Mouse (Mus musculus) forebrain, embryonic 15.5 days (tissue): ENCODE results near the gene Tmem274. TPM values are rescaled to one million over a fixed set of nuclear protein-coding genes. Genes with fewer than 3 reads are reported as not detected.
"Not testable (repeated sequence)": the region's sequence is repeated elsewhere in the genome, so short reads cannot be mapped to it uniquely, and the experiment has no call there.

Experiments used
- ATAC-seq: fragments of 200-750 bp; cut with Nextera tagmentation; replicated peaks from 2 replicates; pipeline ENCODE4 v1.8.0; 2017; ENCODE audit warnings: mild to moderate bottlenecking, moderate TSS enrichment, moderate library complexity
- H3K27ac ChIP-seq: fragments of 300-500 bp; sonication (generic); replicated peaks from 2 replicates; pipeline ENCODE4 v1.5.1; 2015; ENCODE audit warnings: mild to moderate bottlenecking, inconsistent platforms
- H3K27me3 ChIP-seq: fragments of 300-500 bp; sonication (generic); 2 replicates; pipeline ENCODE4 v1.6.1; 2015; ENCODE audit warnings: inconsistent platforms
- H3K36me3 ChIP-seq: fragments of 300-500 bp; sonication (generic); 2 replicates; pipeline ENCODE4 v1.6.1; 2015; ENCODE audit warnings: mild to moderate bottlenecking, inconsistent platforms
- H3K4me1 ChIP-seq: fragments of 300-500 bp; sonication (generic); 2 replicates; pipeline ENCODE4 v1.6.1; 2015; ENCODE audit warnings: inconsistent platforms
- H3K4me2 ChIP-seq: fragments of 300-500 bp; sonication (generic); replicated peaks from 2 replicates; pipeline ENCODE4 v1.6.1; 2015; ENCODE audit warnings: mild to moderate bottlenecking, inconsistent platforms
- H3K4me3 ChIP-seq: fragments of 300-500 bp; sonication (generic); 2 replicates; pipeline ENCODE4 v1.5.1; 2015; ENCODE audit warnings: mild to moderate bottlenecking, inconsistent platforms
- H3K9ac ChIP-seq: fragments of 300-500 bp; sonication (generic); replicated peaks from 2 replicates; pipeline ENCODE4 v1.6.1; 2015; ENCODE audit warnings: mild to moderate bottlenecking, inconsistent platforms
- H3K9me3 ChIP-seq: fragments of 300-500 bp; sonication (generic); 2 replicates; pipeline ENCODE4 v1.6.1; 2016; ENCODE audit warnings: inconsistent platforms
- WGBS: fragments of 180-500 bp; shearing (Covaris S2); methylation state at CpG from one replicate; pipeline ENCODE4 v1.1.7; 2015; ENCODE audit warnings: mixed read lengths; 5-methylcytosine and 5-hydroxymethylcytosine counted together
- polyA plus RNA-seq: library from polyadenylated mRNA; unstranded; fragments of >200 nt; fragmentation: Nextera tagmentation; extraction: Ambion mirVana; gene quantifications from 2 replicates; pipeline ENCODE4 v1.2.1, GENCODE M21; 2015

Tmem274 gene
- polyA plus RNA-seq, 1 experiment from 2014 or later = 0.39 TPM

- 89% methylated on average over 27 of the region's 27 CpGs for WGBS
- H3K9me3 ChIP-seq, H3K27me3 ChIP-seq, H3K4me3 ChIP-seq, H3K27ac ChIP-seq, H3K4me1 ChIP-seq, H3K9ac ChIP-seq, H3K36me3 ChIP-seq, H3K4me2 ChIP-seq, ATAC-seq: not testable (repeated sequence)
Measured at GRCm38 (mm10) chr4:149457163-149457562, 20.0 kb upstream of the Tmem274 start.

DNA sequence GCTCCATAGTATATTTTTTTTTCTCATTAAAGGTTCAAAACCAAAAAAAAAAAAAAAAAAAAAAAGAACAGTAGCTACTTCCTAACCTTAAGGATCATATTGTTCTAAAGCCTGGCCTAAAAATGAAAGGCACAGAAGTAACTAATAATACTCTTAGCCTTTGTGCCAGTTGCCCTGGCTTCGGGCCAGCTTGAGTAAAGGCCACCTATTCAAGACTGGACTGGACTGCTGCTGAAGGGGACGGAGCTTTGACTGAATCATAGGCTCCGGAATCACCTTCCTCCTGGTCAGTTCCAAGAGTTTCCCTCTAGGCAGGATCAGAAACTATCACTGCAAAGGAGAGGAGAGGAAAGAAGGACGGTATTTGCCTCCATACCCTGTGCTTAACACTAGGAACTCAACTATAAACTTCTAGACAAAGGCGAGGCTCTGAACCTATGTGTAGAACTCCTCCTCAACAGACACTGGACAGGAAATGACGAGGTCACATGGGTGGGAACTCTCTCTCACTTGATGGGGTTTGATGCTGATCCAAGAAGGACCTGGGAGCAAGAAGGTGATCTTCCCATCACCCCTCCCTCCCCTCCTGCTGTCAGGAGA lies 19.2 kb upstream of the Tmem274 start:
- no peak overlapping the region for H3K4me2 ChIP-seq
- no peak for ATAC-seq
- H3K27ac ChIP-seq = no peak overlapping the region
- H3K36me3 ChIP-seq = no peaks in the 10 kb centered on the region
- H3K9me3 ChIP-seq = no peaks in the 10 kb centered on the region
- no peaks in the 10 kb centered on the region for H3K4me1 ChIP-seq
- no peak overlapping the region for H3K9ac ChIP-seq
- H3K27me3 ChIP-seq = no peaks in the 10 kb centered on the region
- H3K4me3 ChIP-seq = no peak overlapping the region
- WGBS = 68% methylated on average over 6 of the region's 6 CpGs

- Histone ChIP-seq H3K9ac (no peak overlapping the region), H3K9me3 (no peaks in the 10 kb centered on the region), H3K27me3 (no peaks in the 10 kb centered on the region), H3K4me1 (no peaks in the 10 kb centered on the region), H3K27ac (no peak overlapping the region), H3K36me3 (no peaks in the 10 kb centered on the region), H3K4me2 (no peak overlapping the region), H3K4me3 (no peak overlapping the region)
- 67% methylated on average over 5 of the region's 5 CpGs for WGBS
- no peak for ATAC-seq
Measured at GRCm38 (mm10) chr4:149458526-149458925, 18.7 kb upstream of the Tmem274 start.

DNA sequence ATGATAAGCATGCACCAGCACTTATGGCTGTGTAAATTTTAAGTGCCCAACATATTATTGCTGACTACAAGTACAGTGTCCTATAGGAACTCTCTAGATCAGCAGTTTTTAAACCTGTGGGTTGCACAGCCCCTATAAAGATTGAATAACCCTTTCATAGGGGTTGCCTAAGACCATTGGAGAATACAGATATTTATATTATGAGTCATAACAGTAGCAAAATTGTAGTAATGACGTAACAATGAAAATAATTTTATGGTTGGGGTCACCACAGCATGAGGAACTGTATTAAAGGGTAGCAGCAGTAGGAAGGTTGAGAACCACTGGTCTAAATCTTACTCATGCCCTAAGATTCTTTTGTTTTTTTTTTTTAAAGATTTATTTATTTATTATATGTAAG lies 17.8 kb upstream of the Tmem274 start:
- H3K36me3 ChIP-seq = no peaks in the 10 kb centered on the region
- no peaks in the 10 kb centered on the region for H3K4me1 ChIP-seq
- H3K27me3 ChIP-seq = no peaks in the 10 kb centered on the region
- no peak overlapping the region for H3K9ac ChIP-seq
- no peak overlapping the region for H3K4me3 ChIP-seq
- H3K9me3 ChIP-seq = no peaks in the 10 kb centered on the region
- WGBS = 87% methylated on average over 1 of the region's 1 CpGs
- no peak for ATAC-seq
- no peak overlapping the region for H3K27ac ChIP-seq
- no peak overlapping the region for H3K4me2 ChIP-seq

DNA sequence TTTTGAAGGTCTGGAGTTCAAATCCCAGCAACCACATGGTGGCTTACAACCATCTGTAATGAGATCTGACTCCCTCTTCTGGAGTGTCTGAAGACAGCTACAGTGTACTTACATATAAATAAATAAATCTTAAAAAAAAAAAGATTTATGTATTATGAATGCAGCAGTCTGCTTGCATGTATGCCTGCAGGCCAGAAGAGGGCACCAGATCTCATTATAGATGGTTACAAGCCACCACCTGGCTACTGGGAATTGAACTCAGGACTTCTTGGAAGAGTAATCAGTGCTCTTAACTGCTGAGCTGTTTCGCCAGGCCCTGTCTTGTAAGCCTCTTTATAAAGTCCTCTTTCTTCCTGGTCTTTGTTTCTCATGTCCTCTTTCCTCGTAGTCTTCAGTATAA lies 16.7 kb upstream of the Tmem274 start:
- H3K4me2 ChIP-seq, ATAC-seq: not testable (repeated sequence)
- WGBS = 96% methylated on average over 2 of the region's 2 CpGs

GRCm38 (mm10) chr4:149461579-149462304 lies 15.4 kb upstream of the Tmem274 start:
- Histone ChIP-seq H3K4me2 (no peak overlapping the region), H3K4me3 (no peak overlapping the region)
- WGBS = 65% methylated on average over 5 of the region's 7 CpGs

More for the DNA sequence above, 16.7 kb upstream of the Tmem274 start:
- H3K9ac ChIP-seq, H3K4me1 ChIP-seq, H3K4me3 ChIP-seq, H3K27me3 ChIP-seq, H3K9me3 ChIP-seq, H3K36me3 ChIP-seq, H3K27ac ChIP-seq: not testable (repeated sequence)

DNA sequence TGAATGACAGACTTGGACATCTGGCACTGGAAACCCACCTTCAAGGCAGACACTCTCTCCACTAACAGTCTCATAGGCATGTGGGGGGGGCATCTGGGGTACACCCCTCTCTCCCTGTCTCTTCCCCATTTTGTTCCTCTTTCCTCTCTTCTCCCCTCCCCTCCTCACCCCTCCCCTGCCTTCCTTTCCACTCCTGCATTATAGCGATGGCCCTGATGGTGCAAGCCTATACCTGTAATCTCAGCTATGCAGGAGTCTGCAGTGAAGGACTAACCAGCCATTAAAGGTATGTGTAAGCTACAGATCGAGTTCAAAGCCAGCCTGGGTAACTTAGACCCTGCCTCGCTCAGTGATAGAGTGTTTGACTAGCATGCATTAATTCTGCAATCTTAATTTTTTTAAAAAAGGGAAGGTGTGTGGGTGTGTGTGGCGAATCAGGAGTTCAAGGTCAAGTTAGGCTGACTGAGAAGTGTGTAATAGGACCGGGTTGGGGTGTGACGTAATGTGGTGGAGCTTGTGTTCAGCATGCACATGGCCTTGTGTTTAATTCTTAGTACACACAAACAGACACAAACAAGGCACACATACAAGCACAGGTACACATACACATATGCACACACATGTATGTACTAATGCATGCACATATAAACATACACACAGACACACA lies 14.7 kb upstream of the Tmem274 start:
- H3K27ac ChIP-seq = no peak overlapping the region
- H3K27me3 ChIP-seq = no peaks in the 10 kb centered on the region
- no peaks in the 10 kb centered on the region for H3K4me1 ChIP-seq
- no peak overlapping the region for H3K9ac ChIP-seq
- WGBS = 84% methylated on average over 6 of the region's 6 CpGs
- H3K4me2 ChIP-seq = no peak overlapping the region
- no peak overlapping the region for H3K4me3 ChIP-seq
- no peak for ATAC-seq
- peaks cover 2% of the 10 kb centered on the region; the same call in 1 of the 2 replicates for H3K36me3 ChIP-seq
- H3K9me3 ChIP-seq = no peaks in the 10 kb centered on the region

More at GRCm38 (mm10) chr4:149461579-149462304, 15.4 kb upstream of the Tmem274 start:
- Histone ChIP-seq H3K4me1 (no peaks in the 10 kb centered on the region), H3K36me3 (no peaks in the 10 kb centered on the region), H3K27ac (no peak overlapping the region), H3K27me3 (no peaks in the 10 kb centered on the region), H3K9ac (no peak overlapping the region), H3K9me3 (no peaks in the 10 kb centered on the region)
- ATAC-seq = no peak

- Histone ChIP-seq H3K27me3 (no peaks in the 10 kb centered on the region), H3K36me3 (peaks cover 6% of the 10 kb centered on the region; the same call in 1 of the 2 replicates), H3K27ac (no peak overlapping the region), H3K9ac (no peak overlapping the region), H3K4me1 (no peaks in the 10 kb centered on the region), H3K9me3 (no peaks in the 10 kb centered on the region), H3K4me3 (no peak overlapping the region), H3K4me2 (no peak overlapping the region)
- ATAC-seq = no peak
- 81% methylated on average over 6 of the region's 6 CpGs for WGBS
Measured at GRCm38 (mm10) chr4:149463435-149463950, 13.7 kb upstream of the Tmem274 start.

GRCm38 (mm10) chr4:149469557-149469956 lies 7.6 kb upstream of the Tmem274 start:
- peaks cover 26% of the 10 kb centered on the region for H3K36me3 ChIP-seq
- no peak overlapping the region for H3K27ac ChIP-seq
- H3K27me3 ChIP-seq = no peaks in the 10 kb centered on the region
- 99% methylated on average over 3 of the region's 3 CpGs for WGBS
- no peak overlapping the region for H3K4me2 ChIP-seq
- H3K9ac ChIP-seq = no peak overlapping the region
- no peaks in the 10 kb centered on the region for H3K4me1 ChIP-seq
- ATAC-seq = no peak
- no peak overlapping the region for H3K4me3 ChIP-seq
- H3K9me3 ChIP-seq = no peaks in the 10 kb centered on the region

DNA sequence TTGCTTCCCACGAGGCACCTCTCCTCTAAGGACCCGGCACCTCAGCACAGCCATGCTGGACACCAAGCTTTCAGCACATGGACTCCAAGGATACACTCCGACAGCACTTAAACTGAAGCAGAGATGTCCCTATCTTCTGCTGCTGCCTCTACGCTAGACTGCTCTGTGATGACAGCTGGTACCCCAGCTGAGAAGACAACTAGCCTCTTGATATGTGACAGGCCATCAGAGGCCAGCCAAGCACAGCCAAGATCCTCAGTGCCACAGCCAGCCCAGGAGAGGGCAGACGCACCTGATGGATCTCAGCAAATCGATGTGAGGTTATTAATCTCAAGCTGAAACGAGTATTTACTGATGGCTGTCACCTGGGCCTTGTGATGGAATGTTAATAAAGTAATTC lies 2.1 kb upstream of the Tmem274 start:
- Histone ChIP-seq H3K9me3 (no peaks in the 10 kb centered on the region), H3K27me3 (no peaks in the 10 kb centered on the region), H3K4me3 (no peak overlapping the region), H3K27ac (no peak overlapping the region), H3K4me2 (no peak overlapping the region), H3K36me3 (peaks cover 12% of the 10 kb centered on the region), H3K4me1 (no peaks in the 10 kb centered on the region), H3K9ac (no peak overlapping the region)
- ATAC-seq = no peak
- 86% methylated on average over 7 of the region's 7 CpGs for WGBS

GRCm38 (mm10) chr4:149484566-149484965 lies 7.4 kb downstream of the Tmem274 start:
- no peaks in the 10 kb centered on the region for H3K9me3 ChIP-seq
- no peaks in the 10 kb centered on the region for H3K27me3 ChIP-seq
- peak; percentile 9; the same call in 1 of the 2 replicates for ATAC-seq
- WGBS = 46% methylated on average over 3 of the region's 3 CpGs
- H3K4me3 ChIP-seq = peak overlapping the region; percentile 82
- peaks cover 25% of the 10 kb centered on the region for H3K36me3 ChIP-seq
- peak overlapping the region; percentile 69 for H3K9ac ChIP-seq
- H3K4me2 ChIP-seq = peak overlapping the region; percentile 85
- peaks cover 19% of the 10 kb centered on the region for H3K4me1 ChIP-seq
- peak overlapping the region; percentile 70 for H3K27ac ChIP-seq
